Mouse (Mus musculus) frontal cortex, postnatal 10 days (tissue): ENCODE measurements around the gene Pten.
A peak's percentile ranks its signal among the peaks of the same experiment; 100 is the strongest.

ENCODE experiments used
- DNase-seq, 2 experiments: peaks; one replicate each; pipeline ENCODE4 v3.0.0; 2022; ENCODE audit warnings: low spot score in 2 of 2, mixed read lengths in 1 of 2

Pten gene

DNA sequence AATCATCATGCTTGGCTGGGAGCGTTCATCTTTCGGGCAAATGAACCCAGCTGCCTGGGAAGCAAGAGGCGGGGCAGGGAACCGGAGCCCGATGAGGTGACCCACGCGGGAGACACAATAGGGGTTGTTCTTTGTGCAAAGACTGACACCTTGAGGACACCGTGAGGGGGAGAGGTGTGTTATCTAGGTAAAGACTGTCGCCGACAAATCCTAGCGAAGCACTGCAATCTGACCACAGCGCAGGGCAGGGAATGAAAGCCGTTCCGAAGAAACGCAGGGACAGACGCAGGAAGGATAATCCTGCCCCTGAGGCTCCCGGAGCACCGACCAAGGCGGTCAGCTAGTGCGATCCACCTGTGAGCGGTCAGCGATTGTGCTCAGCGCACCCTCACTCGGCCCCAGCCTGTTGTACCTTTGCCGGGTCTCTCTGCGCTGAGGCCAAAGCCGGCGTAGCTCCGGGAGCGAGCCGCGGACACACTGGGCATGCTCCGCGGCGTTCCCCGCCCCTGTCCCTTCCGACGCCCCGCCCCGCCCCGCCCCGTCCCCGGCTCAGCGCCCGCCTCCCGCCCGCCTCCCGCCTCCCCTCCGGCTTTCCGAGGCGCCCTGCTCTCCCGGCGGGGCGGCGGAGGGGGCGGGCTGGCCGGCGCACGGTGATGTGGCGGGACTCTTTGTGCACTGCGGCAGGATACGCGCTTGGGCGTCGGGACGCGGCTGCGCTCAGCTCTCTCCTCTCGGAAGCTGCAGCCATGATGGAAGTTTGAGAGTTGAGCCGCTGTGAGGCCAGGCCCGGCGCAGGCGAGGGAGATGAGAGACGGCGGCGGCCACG lies at the start of gene Pten:
Pten (plus strand) TSS at position 598 of the 826 bp plus-strand sequence.
- DNase-seq = peak; percentile 91 to 97

DNA sequence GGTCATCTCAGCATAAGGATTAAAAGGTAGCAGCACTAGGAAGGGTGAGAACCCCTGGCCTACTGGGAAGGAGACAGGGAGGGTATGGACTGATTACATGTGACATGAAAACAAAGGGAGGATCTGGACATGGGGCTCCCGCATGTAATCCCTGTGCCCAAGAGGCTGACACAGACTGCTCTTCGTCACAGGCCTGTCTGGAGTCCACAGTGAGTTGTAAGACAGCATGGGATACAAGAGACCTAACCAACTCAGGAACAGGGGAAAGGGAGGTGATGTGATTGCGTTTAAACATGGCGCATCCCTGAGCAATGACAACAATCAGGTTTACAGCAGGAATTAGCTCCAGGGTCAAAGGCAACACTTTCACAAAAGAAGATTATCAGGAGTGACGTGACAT lies 48.3 kb upstream of the Pten start:
- no peak for DNase-seq

DNA sequence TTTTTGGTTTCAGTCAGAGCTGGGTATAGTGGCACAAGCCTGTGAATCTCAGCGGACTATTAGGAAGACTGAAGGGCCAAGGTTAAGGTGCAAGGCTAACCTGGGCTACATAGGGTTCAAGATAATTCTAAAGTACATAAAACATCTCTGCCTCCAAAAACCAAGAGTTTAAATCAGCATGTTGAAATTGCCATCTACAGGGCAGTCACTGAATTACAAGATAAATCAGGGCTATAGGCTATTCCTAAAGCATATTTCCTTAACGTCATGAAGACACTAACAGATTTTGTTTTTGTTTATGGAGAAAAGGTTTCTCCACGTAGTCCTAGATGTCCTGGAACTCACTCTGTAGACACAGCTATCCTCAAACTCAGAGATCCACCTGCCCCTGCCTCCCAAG lies 47.0 kb upstream of the Pten start:
- no peak for DNase-seq

DNA sequence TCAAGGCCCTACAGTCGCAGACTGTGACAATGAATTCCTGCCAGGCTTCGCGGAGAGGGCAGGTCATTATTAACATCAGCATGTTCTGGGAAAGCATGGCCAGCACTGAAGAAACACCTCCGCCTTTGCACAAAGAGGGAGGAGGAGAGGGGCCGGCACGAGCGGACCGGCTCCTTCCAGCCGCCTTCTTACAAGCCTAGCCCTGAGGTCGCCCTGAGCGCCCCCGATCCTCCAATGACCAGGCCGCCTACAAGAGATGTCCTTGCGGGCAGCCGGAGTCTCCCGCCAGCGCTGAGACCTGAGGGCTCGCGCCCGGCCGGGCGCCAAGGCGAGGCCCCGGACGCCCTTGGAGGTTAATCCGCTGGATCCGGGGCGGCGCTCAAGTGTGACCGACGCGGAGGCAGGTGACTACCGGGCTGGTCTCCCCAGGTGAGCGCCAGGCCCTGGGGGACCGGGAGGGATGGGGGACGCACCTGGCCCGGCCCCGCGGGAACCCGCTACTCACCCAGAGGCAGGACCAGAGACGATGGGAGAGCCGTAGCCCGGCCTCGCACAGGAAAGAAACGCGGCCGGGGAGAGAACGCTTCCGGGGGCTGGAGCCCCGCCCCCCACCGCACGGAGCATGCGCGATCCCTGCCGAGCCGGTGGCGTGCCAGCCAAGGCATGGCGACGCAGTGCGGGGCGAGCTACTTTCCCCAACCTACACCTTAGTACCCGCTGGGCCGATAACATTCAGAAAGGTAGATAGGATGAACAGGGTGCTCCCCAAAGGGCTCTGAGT lies 45.3 kb upstream of the Pten start:
- DNase-seq = peak; percentile 82 to 91

DNA sequence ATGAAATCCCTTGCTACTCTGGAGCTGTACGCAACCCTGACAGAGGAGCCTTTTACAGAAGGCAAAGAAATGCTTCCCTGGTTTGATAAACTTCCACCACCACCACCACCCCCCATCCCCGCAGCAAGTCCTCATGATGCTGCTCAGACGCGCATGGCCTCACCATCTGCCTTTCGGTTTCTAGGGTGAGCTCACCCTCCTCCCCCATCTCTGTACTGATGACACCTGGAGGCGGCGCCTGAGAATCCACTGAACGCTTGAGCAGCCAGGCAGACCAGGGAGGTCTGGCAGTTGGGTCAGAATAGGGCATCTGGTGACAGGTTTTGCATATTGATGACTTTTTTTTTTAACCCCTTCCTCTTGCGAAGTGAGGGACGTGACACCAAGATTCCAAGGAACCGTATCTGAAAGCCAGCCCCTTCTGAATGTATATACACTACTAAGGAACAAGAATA lies 44.7 kb upstream of the Pten start:
- DNase-seq = peak; percentile 68 to 76

DNA sequence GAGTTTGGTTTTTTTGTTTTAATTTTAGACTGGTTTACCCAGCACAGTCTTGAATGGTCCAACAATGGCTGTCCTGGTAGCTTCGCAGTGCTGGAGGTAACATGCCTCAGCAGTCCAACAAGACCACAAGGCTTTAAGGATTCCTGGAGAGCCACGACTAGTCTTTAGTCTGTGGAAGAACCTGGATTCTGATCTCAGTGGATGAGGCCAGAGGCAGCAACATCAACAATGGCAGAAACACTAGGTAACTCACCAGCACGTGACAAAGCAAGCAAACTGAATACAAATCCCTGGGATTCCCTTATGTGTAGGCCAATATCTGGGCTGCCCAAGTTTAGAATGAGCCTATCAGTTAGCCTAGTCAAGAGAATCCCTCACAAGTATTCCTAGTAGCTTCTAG lies 43.8 kb upstream of the Pten start:
- DNase-seq = no peak

DNA sequence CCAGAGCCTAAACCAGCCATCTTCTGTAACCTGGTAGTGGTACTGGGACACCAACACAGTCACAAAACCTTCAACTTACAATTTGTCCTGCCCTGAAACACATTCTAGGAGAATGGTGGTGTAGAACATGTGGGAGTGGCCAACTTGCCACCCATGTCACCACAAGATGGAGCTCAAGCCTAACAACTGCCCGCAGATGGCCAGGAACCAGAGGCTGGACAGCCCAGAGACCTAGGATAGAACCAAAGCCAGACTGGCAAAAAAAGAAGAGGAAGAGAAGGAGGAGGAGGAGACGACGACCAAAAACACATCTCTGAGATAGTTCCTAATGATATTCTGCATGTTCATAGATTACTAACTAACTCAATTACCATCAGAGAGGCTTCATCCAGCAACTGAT lies 42.1 kb upstream of the Pten start:
- peak; percentile 23 to 59 for DNase-seq

DNA sequence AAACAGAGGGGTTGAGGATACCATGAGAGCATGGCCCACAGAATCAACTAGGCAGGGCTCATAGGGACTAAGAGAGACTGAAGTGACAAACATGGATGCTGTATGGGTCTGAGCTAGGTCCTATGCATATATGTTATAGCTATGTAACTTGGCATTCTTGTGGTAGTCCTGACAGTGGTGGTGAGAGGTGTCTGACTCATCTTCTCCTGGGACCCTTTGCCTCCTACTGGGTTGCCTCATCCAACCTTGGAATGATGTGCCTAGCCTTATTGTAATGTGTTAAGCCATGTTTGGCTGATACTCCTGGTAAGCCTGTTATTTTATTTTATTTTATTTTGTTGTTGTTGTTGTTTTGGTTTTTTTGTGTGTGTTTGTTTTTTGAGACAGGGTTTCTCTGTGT lies 41.6 kb upstream of the Pten start:
- DNase-seq = no peak

DNA sequence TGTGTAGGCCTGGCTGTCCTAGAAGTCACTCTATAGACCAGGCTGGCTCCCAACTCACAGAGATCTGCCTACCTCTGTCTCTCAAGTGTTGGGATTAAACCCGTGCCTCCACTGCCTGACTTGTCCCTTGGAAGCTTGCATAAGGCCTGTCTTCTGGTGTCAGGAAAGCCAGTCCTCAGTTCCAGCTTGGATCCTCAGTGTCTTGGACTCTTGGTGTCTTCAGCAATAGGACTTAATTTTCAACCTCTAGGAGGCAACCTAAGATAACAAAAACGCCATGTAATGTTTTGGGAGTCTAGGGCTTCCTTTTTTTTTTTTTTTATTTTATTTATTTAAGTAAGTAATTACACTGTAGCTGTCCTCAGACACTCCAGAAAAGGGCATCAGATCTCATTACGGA lies 39.7 kb upstream of the Pten start:
- no peak for DNase-seq

DNA sequence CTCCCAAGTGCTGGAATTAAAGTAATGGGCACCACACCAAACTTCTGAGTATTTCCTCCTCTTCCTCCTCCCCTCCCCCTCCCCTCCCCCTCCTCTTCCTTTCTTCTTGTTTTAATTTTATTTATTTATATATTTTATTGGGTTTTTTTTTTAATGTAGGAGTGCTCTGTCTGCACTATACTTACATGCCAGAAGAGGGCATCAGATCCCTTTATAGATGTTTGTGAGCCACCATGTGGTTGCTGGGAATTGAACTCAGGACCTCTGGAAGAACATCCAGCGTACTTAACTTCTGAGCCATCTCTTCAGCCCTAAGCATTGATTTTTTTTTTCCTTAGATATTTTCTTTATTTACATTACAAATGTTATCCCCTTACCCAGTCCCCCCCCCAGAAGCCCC lies 37.0 kb upstream of the Pten start:
- no peak for DNase-seq

DNA sequence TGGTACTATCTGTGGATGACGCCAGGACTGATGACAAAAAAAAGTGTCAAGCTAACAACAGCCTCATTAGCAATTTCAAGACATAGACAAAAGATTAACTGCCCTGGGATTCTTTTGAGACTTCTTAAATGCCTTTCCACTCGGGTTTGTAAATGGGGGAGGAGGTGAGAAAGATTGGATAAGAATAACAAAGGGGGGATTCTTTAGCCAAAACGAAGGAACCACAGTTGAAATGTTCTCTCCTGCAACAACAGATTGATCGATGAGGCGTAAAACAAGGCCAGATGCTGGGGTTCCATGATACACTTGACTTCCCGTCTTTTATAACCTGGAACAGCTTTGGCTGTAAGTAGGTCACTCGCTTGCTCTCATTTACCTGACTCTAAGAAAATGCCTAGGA lies 33.5 kb upstream of the Pten start:
- no peak for DNase-seq

DNA sequence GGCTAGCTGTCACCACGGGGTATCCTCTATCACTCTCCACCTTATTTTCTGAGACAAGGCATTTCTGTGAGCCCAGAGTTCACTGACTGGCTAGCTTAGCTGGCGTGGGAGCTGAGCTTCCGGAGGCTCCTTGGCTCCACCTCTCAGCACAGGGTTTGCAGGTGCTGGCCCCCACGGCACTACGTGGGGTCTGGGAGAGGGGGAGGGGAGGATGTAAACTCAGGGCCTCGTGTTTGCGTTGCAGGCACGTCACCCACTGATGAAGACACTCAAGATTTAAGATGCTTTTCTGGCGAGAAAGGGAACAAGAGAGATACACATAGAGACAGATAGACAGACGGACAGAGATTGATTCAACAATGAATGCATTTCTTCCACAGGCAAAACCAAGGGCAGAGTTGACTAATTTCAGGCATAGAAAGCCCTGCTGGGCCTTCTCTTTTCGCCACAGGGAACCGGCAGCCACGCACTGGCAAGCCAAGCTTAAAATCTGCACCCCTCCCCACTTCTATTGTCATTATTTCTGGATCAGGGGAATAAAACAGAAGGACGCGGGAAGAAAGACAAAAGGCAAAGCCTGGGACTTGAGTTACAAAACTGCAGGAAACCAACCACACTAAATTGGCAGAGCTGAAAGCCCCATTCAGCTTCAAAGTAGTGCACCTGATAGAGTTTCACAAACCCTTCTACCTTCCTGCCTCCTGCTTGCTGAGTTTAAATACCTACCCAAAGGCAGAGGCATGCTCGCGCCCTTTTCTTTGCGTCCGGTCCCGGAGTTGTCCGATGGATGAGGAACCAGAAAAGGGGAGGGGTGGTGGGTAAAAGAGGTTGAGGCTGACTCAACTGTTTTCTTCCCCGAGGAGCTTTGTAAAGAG lies 30.6 kb upstream of the Pten start:
- DNase-seq = no peak

DNA sequence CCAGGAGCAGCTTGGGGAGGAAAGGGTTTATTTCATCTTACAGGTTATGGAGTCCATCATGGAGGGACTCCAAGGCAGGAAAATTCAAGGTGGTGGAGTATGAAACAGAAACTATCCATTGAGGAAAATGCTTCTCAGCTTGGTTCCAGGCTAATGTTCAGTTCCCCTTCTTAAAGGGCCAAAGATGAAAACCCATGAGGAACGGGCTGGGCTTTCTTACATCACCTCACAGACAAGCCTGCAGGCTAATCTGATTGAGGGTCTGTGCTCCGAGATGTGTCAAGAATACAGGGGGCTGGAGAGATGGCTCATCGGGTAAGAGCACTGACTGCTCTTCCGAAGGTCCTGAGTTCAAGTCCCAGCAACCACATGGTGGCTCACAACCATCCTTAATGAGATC lies 27.5 kb upstream of the Pten start:
- DNase-seq = no peak

DNA sequence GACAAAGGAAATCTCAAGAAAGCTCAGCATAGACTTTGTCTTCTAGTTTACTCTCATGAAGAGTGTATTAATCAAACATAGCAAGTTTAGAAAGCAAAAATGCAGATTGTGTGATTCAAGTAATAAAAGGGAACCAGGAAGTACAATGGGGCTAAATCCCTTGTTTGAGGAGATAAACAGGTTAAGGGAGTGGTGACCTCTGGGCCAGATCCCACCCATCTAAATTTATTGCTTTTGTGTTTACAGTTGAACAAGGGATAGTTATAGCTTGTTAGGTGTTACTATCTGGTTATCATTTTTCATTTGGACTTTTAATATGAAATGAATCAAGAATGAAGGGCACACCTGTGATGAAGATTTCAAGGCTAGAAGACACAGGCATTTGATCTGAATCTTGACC lies 24.4 kb upstream of the Pten start:
- DNase-seq = no peak

DNA sequence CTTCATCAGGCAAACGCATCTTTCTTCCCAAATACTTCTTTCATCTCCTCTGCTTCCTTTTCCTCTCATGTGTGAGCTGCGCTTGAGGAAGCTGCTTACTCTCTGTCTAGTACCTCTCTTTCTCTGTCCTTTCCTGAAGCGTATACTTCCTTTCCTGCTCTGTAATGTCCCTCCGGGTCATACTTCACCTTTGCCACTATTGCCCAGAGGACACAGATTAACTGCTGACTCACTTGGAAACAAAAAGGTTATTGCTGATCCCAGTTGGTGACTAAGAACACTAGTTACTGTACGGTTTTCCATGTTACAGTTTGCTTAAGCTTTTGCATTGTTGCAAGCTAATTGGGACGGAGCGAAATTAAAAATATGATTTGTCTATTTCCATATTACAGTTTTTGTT lies 19.5 kb upstream of the Pten start:
- no peak for DNase-seq

DNA sequence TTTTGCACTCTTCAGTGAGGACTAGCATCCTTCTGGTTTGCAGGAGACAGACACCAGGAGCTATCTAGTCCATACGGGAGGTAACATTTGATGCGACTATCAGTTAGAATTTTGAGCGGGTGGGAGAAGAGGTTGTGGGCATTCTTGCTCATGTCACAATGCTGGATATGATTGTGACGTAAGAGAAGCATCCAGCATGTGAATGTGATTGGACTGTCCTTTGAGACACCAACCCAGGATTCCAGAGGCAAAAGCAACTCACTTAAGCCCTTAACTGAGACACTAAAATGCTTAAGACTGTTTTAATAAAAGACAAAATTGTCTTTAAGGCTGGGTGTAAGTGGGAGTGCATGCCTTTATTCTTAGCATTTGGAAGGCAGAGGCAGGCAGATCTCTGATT lies 17.6 kb upstream of the Pten start, which contains the start of gene Atad1:
Atad1 (minus strand) TSS at position 101 of the 400 bp plus-strand sequence.
- DNase-seq = no peak

DNA sequence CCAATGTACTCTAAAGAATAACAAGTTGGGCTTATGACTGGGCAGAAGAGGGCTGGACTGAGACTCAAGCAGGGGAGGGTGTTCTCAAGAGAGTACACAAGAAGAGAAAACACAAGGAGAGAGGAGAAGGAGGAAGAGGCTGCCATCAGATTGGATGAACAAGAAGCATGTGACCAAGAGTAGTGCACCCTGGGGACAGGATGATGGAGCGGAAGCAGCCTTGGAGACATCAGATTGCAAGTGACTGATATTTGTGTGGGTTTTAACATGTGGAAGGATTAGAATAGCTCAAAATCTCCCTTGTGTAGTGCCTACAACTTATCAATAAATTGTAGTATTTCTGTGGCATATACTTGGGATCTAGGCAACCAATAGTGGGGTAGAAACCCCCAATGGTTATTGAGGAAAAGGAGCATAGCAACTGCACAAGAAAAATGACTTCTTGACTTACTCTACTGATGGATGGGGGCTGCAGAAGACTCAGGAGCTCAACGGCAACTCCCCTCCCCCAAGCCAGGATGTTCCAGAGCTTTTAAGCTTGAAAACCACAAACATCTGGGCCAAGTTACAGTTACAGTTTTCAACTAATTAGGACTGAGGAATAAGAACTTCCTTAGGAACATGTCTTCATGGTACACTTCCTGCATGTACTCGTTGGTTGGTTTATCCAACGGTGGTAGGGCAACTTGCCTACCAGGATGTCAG lies 16.5 kb upstream of the Pten start:
- DNase-seq = no peak

DNA sequence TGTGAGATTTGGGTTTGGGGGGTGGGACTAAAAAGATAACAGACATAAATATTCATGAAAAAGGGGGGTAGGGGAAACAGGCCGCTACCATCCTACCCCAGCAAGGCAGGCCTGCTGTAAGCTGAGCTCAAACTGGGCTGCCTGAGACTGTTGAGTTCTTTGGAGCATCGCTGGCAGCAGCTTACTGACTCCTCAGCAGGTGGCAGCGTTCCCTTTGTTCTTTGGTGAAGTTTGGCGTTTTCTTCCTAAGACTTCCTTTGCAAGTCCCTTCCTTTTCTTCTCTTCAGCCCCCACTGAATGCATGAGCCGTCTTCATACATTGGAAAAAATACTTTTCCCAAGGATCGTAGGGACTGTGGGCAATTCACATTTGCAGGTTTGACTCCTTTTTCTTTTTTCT lies 7.9 kb upstream of the Pten start:
- peak in 1 of 2 experiments; percentile 34 for DNase-seq

DNA sequence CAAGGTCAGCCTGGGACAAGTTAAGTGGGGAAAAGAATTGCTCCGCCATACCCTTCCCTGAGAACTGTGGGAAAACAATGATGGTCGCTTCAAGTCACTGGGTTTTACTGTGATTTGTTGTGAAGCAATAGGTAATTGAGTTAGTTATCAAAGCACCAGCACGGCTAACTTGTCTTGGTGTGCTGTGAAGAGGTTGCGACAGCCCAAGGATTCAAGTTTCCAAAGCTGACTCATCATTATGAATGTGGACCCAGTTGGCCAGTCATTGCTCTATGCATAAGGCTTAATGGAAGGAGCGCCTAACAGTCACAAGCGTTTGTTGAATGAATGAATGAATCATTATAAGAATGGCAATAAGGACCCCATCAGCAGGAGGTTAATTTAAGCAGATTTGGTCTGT lies 4.9 kb upstream of the Pten start:
- no peak for DNase-seq

DNA sequence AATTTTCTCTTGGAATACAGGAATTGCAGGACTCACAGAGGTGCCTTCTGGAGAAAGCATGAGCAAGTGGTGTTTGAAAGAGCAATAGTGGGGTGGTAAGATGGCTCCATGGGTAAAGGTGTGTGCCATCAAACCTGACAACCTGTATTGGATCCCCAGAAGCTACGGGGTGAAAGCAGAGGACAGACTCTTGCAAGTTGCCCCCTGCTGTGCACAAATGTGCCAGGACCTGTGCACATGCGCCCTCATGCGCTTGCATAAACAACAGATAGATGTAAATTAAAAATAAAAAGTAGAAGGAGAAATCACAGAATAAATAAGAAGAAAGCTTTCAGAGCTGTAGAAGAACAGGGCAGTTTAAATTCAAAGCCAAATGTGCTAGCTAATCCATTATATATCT lies 3.9 kb upstream of the Pten start:
- DNase-seq = no peak
